Mouse (Mus musculus) cortical plate, adult 2 months (tissue): ENCODE measurements around the gene Soga1.

Experiments
- CTCF ChIP-seq: fragments of 200-500 bp; IDR thresholded peaks from 2 replicates; pipeline ENCODE4 v1.5.1; 2011; ENCODE audit warnings: mild to moderate bottlenecking, control low read depth, low read length; ENCODE audit not compliant: insufficient read depth; ENCODE audit errors: extremely low read depth
- POLR2A ChIP-seq: fragments of 200-500 bp; IDR thresholded peaks from 2 replicates; pipeline ENCODE4 v1.6.1; 2011; ENCODE audit warnings: mild to moderate bottlenecking, low read length, control low read depth; ENCODE audit not compliant: insufficient read depth; ENCODE audit errors: extremely low read depth

DNA sequence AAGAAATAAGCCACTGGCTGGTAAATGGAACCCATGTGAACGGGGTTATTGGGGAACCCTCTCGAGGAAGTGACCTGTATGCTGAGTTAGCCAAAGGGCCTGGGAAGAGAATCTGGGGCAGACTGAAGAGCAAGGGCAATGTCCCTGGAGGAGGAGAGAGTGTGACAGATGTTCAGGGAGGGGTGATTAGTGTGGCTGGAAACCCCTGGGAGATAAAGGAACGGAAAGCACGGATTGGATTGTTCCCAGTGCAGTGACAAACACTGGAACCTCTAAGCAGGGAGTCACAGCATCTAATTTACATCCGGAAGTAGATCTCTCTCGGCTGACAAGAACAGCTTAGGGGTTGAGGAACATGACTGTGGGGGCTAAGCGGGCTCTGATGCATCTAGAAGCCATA lies 2.9 kb upstream of the Soga1 start:
- TF ChIP-seq POLR2A (no peak), CTCF (no peak)
